Comparison of ENCODE assay signal across 21 mouse cellular contexts in the genomic region with DNA sequence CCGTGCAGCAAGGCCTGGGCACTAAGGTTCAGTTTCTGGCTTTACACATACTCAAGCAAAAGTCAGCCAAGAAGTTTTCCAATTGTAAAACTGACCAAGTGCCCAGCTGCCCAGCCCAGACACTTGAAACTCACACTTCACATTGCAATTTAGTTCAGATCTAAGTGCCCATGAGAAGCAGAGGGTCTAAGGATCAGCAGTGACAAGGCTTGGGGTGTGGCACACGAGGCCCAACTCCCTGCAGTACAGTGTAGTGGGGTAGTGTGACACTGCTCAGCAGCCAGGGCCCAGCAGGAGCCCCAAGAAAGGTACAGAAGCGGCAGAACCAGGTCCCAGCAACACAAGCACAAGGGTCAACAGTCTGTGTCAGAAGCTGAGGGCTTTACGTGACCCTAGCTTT. TPM values are rescaled to one million over a fixed set of nuclear protein-coding genes. Genes with fewer than 3 reads are reported as not detected.
A peak's percentile ranks its signal among the peaks of the same experiment; 100 is the strongest.
DNase-seq lines count a peak whose midpoint lies in the region; TF ChIP-seq lines count a peak whose summit lies in the region.
"Had no signal": no experiment of that assay in that cellular context is flagged by ENCODE, and none has a peak within 500 bp of the region (broad histone marks: within the 10 kb centered on the region; RNA-seq: fewer than 3 reads in every experiment).

No protein-coding gene starts in this region.

- no peak for TF ChIP-seq POLR2A in lung, adult 2 months (IDR thresholded peaks at IDR 0.05; ENCODE audit: borderline replicate concordance, extremely low read depth, low read depth, low read length)

- DNase-seq in lung, adult 18-20 months = peak; percentile 26 to 51
- no peak for DNase-seq in lung, postnatal 10 days
- DNase-seq in lung, adult 2 months = peak; percentile 17
- DNase-seq in lung, postnatal 25 days (ENCODE audit: low spot score) = peak; percentile 22
- no peak for DNase-seq in frontal cortex, adult 2 months (ENCODE audit: extremely low spot score in 1 of 2, low spot score in 1 of 2)
- no peak for DNase-seq in cerebellum, postnatal 36 days
- DNase-seq in cerebellum, adult 9-11 months = no peak
- DNase-seq: adrenal gland, adult 2 months; adrenal gland, postnatal 14 days; B cell, adult 2 months; cerebellum, adult 11 months; cerebellum, adult 2 months; cerebellum, postnatal 10 days; forebrain, postnatal 0 days; gastrocnemius, postnatal 25 days; heart, adult 2 months had no signal

- 73% methylated on average over 4 of the region's 4 CpGs for WGBS in lung, adult 2 months

- no peak overlapping the region for H3K4me3 ChIP-seq in lung, adult 2 months (replicated peaks; ENCODE audit: extremely low read depth, low read depth, low read length)
- H3K4me3 ChIP-seq: embryonic facial prominence, embryonic 12.5 days; embryonic facial prominence, embryonic 15.5 days; heart, adult 2 months; heart, embryonic 10.5 days; hindbrain, embryonic 12.5 days; hindbrain, embryonic 15.5 days had no signal

- H3K4me1 ChIP-seq in lung, adult 2 months (ENCODE audit: control insufficient read depth, insufficient read depth, low read length) = no peaks in the 10 kb centered on the region
- H3K4me1 ChIP-seq: embryonic facial prominence, embryonic 12.5 days; embryonic facial prominence, embryonic 15.5 days; hindbrain, embryonic 12.5 days; hindbrain, embryonic 15.5 days had no signal

- no peak for TF ChIP-seq CTCF in lung, adult 2 months (IDR thresholded peaks at IDR 0.05; ENCODE audit: insufficient read depth, low read length)

RNA-seq across cellular contexts. Expression of a gene that starts 23.1 kb away (rescaled TPM):
- 53.0 and 69.3 TPM in 2 replicates for polyA plus RNA-seq in lung, adult 2 months (2012; rRNA removed)
- 56.2 TPM in 2 replicates for polyA plus RNA-seq in frontal cortex, adult 2 months (2012; rRNA removed)

Comparison
In these comparisons a context has a peak if more than half of its experiments do, and no peak if none do; other contexts are left out.
1. DNase-seq: peak in lung, adult 18-20 months (2 of 2), lung, adult 2 months (single experiment) and lung, postnatal 25 days (single experiment); none in lung, postnatal 10 days (single experiment), frontal cortex, adult 2 months (0 of 2), cerebellum, postnatal 36 days (0 of 2) and cerebellum, adult 9-11 months (single experiment).